Mouse (Mus musculus) T-cell, adult 2 months (primary cell): ENCODE measurements around the gene Mrps33.

Experiments
- DNase-seq: peaks from one replicate; pipeline ENCODE4 v3.0.0; 2022; ENCODE audit warnings: low spot score

The Mrps33 gene

GRCm38 (mm10) chr6:39810612-39811116 lies at the start of gene Mrps33:
TSS of gene Mrps33 (minus strand) at chr6:39810988.
- peak; percentile 97 for DNase-seq

- DNase-seq, result no peak
Measured at GRCm38 (mm10) chr6:39849667-39850066, 38.9 kb upstream of the Mrps33 start.

GRCm38 (mm10) chr6:39848766-39849165 lies 38.0 kb upstream of the Mrps33 start:
- no peak for DNase-seq

GRCm38 (mm10) chr6:39847538-39847937 lies 36.8 kb upstream of the Mrps33 start:
- no peak for DNase-seq

GRCm38 (mm10) chr6:39843698-39844342 lies 33.0 kb upstream of the Mrps33 start:
- no peak for DNase-seq

- DNase-seq, result no peak
Measured at GRCm38 (mm10) chr6:39828736-39829135, 17.9 kb upstream of the Mrps33 start.

- DNase-seq, result no peak
Measured at GRCm38 (mm10) chr6:39821241-39821640, 10.5 kb upstream of the Mrps33 start.

GRCm38 (mm10) chr6:39818922-39819321 lies 8.1 kb upstream of the Mrps33 start:
- DNase-seq, result no peak

- no peak for DNase-seq
Measured at GRCm38 (mm10) chr6:39808511-39808910, 2.3 kb downstream of the Mrps33 start.

GRCm38 (mm10) chr6:39807050-39807560 lies 3.7 kb downstream of the Mrps33 start:
- no peak for DNase-seq

- DNase-seq, result no peak
Measured at GRCm38 (mm10) chr6:39806336-39806735, 4.5 kb downstream of the Mrps33 start.

GRCm38 (mm10) chr6:39805916-39806315 lies 4.9 kb downstream of the Mrps33 start:
- no peak for DNase-seq

GRCm38 (mm10) chr6:39800977-39801376 lies 9.8 kb downstream of the Mrps33 start:
- no peak for DNase-seq

- no peak for DNase-seq
Measured at GRCm38 (mm10) chr6:39797076-39797475, 13.7 kb downstream of the Mrps33 start.

- no peak for DNase-seq
Measured at GRCm38 (mm10) chr6:39796150-39796549, 14.6 kb downstream of the Mrps33 start.

- DNase-seq, result no peak
Measured at GRCm38 (mm10) chr6:39791806-39792205, 19.0 kb downstream of the Mrps33 start.

GRCm38 (mm10) chr6:39788408-39788807 lies 22.4 kb downstream of the Mrps33 start:
- no peak for DNase-seq

- DNase-seq, result no peak
Measured at GRCm38 (mm10) chr6:39787783-39788182, 23.0 kb downstream of the Mrps33 start.

GRCm38 (mm10) chr6:39785944-39786343 lies 24.8 kb downstream of the Mrps33 start:
- no peak for DNase-seq

- no peak for DNase-seq
Measured at GRCm38 (mm10) chr6:39783521-39783920, 27.3 kb downstream of the Mrps33 start.

GRCm38 (mm10) chr6:39782618-39783017 lies 28.2 kb downstream of the Mrps33 start:
- DNase-seq, result peak; percentile 29

GRCm38 (mm10) chr6:39781766-39782530 lies 28.8 kb downstream of the Mrps33 start:
- DNase-seq, result no peak
